Mouse (Mus musculus) small intestine, adult 2 months (tissue): ENCODE data around the gene Ttc25.

Source experiments
- CTCF ChIP-seq: fragments of 200-500 bp; IDR thresholded peaks from 2 replicates; pipeline ENCODE4 v1.5.1; 2012; ENCODE audit warnings: low read depth, mild to moderate bottlenecking, control low read depth, inconsistent platforms, low read length, moderate library complexity, mixed read lengths; ENCODE audit not compliant: insufficient replicate concordance, insufficient read length; ENCODE audit errors: extremely low read depth
- POLR2A ChIP-seq: fragments of 200-500 bp; IDR thresholded peaks from 2 replicates; pipeline ENCODE4 v1.6.1; 2012; ENCODE audit warnings: low read depth, mild to moderate bottlenecking, control low read depth, inconsistent platforms, low read length, moderate library complexity

DNA sequence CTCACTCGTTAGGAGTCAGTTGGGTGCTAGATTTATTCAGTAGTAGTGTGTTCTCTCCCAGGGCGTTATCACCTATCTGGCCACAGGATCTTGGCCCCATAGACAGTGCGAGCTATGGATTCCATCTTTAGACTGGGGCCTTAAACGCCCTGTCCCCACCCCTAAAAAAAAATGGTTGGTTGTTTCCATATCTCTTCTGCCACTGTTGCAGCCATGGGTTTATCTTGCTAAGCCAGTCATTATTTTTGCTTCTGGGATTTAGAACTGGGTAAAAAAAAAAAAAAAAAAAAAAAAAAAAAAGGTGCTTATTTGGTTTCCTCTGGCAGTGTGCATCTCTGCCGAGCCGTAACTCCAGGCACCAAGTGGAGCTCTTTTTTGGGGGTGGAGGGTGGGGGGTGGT, 19.3 kb downstream of the Ttc25 start:
- TF ChIP-seq POLR2A: no peak
- no peak for TF ChIP-seq CTCF
